Mouse (Mus musculus) forebrain, postnatal 0 days (tissue): ENCODE results near the gene Rtkn2. TPM values are rescaled to one million over a fixed set of nuclear protein-coding genes. Genes with fewer than 3 reads are reported as not detected.

ENCODE experiments used
- ATAC-seq: fragments of 200-750 bp; cut with Nextera tagmentation; 2 replicates; pipeline ENCODE4 v1.8.0; 2017; ENCODE audit warnings: mild to moderate bottlenecking, moderate library complexity
- DNase-seq: peaks from one replicate; pipeline ENCODE4 v3.0.0-alpha.2; 2015
- H3K27ac ChIP-seq: fragments of 300-500 bp; sonication (generic); 2 replicates; pipeline ENCODE4 v1.5.1; 2014; ENCODE audit warnings: low read depth, mild to moderate bottlenecking, antibody characterized with exemption, low read length, moderate library complexity, mixed read lengths
- H3K27me3 ChIP-seq: fragments of 300-500 bp; sonication (generic); 2 replicates; pipeline ENCODE4 v1.6.1; 2014; ENCODE audit warnings: mild to moderate bottlenecking, low read length, mixed read lengths; ENCODE audit not compliant: insufficient read depth
- H3K36me3 ChIP-seq: fragments of 300-500 bp; sonication (generic); 2 replicates; pipeline ENCODE4 v1.6.1; 2014; ENCODE audit warnings: mild to moderate bottlenecking, moderate library complexity; ENCODE audit not compliant: insufficient read depth
- H3K4me1 ChIP-seq: fragments of 300-500 bp; sonication (generic); 2 replicates; pipeline ENCODE4 v1.6.1; 2014; ENCODE audit warnings: antibody characterized with exemption; ENCODE audit not compliant: insufficient read depth
- H3K4me2 ChIP-seq: fragments of 300-500 bp; sonication (generic); 2 replicates; pipeline ENCODE4 v1.6.1; 2014; ENCODE audit warnings: low read depth, mild to moderate bottlenecking, moderate library complexity
- H3K4me3 ChIP-seq: fragments of 300-500 bp; sonication (generic); 2 replicates; pipeline ENCODE4 v1.5.1; 2014; ENCODE audit warnings: low read depth, low read length, mixed read lengths
- H3K9ac ChIP-seq: fragments of 300-500 bp; sonication (generic); 2 replicates; pipeline ENCODE4 v1.6.1; 2014; ENCODE audit warnings: mild to moderate bottlenecking
- H3K9me3 ChIP-seq: fragments of 300-500 bp; sonication (generic); 2 replicates; pipeline ENCODE4 v1.6.1; 2016; ENCODE audit warnings: low read length
- CTCF ChIP-seq: sonication (generic); IDR thresholded peaks from 2 replicates; pipeline ENCODE4 v1.5.1; 2016; ENCODE audit warnings: antibody characterized with exemption, control low read depth, low read depth
- WGBS: fragments of 180-500 bp; shearing (Covaris S2); extraction: QIAGEN DNeasy Blood & Tissue Kit; methylation state at CpG from one replicate; pipeline ENCODE4 v1.1.7; 2014; 5-methylcytosine and 5-hydroxymethylcytosine counted together
- polyA plus RNA-seq: library from polyadenylated mRNA; unstranded; fragments of >200 nt; fragmentation: Nextera tagmentation; extraction: Ambion mirVana; gene quantifications from 2 replicates; pipeline ENCODE4 v1.2.1, GENCODE M21; 2015
- total RNA-seq: library from RNA; depleted of rRNA; stranded (reverse); fragments of >200 nt; gene quantifications from 2 replicates; pipeline ENCODE4 v1.2.3, GENCODE M21; 2014

The Rtkn2 gene
- total and polyA plus RNA-seq, 2 experiments from 2014 or later = 4.2 to 4.9 TPM

DNA sequence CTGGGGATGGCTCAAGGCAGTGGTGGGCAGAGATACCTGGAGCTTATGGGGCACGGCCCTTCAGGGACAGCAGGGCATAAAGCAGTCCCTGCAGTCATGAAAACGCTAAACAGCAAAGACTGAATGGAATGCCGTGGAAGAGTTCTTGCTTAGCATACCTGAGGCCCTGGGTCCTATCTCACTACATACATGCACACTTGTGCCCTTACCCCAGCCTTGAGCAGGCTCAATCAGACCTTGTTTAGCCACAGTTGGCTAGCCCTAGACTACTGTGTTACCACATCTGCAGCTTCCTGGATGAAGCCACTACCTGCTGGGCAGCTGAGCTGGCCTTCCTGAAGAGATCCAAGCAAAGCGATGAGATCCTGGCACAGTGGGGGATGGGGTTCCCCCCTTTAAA, 93.3 kb downstream of the Rtkn2 start:
- no peak for DNase-seq
- no peak overlapping the region for H3K9ac ChIP-seq
- H3K4me3 ChIP-seq = no peak overlapping the region
- H3K4me1 ChIP-seq = no peaks in the 10 kb centered on the region
- TF ChIP-seq CTCF = no peak
- no peak overlapping the region for H3K27ac ChIP-seq
- no peaks in the 10 kb centered on the region for H3K9me3 ChIP-seq
- no peaks in the 10 kb centered on the region; the same call in 1 of the 2 replicates for H3K27me3 ChIP-seq
- ATAC-seq = no peak
- no peak overlapping the region for H3K4me2 ChIP-seq
- 86% methylated on average over 4 of the region's 4 CpGs for WGBS
- H3K36me3 ChIP-seq = no peaks in the 10 kb centered on the region

DNA sequence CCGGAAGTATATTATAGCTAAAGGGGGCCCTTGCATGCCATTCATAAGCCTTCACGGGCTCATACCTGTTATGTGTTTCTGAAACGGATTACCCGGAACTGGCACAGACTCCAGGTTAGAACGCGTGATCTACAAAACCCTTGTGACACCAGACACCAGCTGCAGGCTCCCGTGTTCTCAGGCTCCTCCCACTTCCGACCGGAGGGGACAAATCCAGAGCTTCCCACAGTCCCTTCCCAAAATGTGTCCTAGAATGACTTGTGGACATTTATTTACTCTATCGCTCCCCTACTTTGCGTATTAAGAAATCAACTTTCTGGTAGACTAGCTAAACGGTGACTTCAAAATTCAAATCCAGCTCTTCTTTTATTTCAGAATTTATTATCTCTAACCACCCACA, 94.9 kb downstream of the Rtkn2 start:
- Histone ChIP-seq H3K27ac (no peak overlapping the region), H3K9ac (no peak overlapping the region), H3K4me2 (no peak overlapping the region), H3K36me3 (no peaks in the 10 kb centered on the region), H3K9me3 (no peaks in the 10 kb centered on the region), H3K27me3 (no peaks in the 10 kb centered on the region; the same call in 1 of the 2 replicates), H3K4me1 (no peaks in the 10 kb centered on the region), H3K4me3 (no peak overlapping the region)
- ATAC-seq (no peak), DNase-seq (no peak)
- no peak for TF ChIP-seq CTCF
- 93% methylated on average over 12 of the region's 12 CpGs for WGBS

DNA sequence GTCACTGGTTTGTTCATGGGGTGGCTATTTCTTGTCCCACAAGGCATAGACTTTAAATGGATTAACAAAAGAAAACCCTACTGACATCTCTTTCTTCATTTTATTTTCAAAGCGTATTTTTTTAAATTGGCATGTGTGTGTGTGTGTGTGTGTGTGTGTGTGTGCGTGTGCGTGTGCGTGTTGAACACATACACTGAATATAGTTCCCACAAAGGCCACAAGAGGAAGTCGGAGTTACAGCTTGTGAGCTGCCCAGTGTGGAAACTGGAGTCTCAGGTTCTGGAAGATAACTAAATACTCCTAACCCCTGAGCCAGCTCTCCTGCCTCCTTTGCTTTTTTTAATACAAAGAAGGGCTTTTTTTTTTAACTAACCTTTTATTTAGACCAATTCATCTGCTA, 95.8 kb downstream of the Rtkn2 start:
- H3K27me3 ChIP-seq = no peaks in the 10 kb centered on the region; the same call in 1 of the 2 replicates
- H3K36me3 ChIP-seq = no peaks in the 10 kb centered on the region
- no peaks in the 10 kb centered on the region for H3K9me3 ChIP-seq
- no peak for TF ChIP-seq CTCF
- H3K9ac ChIP-seq = no peak overlapping the region
- no peak overlapping the region for H3K4me3 ChIP-seq
- DNase-seq (no peak), ATAC-seq (no peak)
- no peak overlapping the region for H3K4me2 ChIP-seq
- 89% methylated on average over 5 of the region's 5 CpGs for WGBS
- no peaks in the 10 kb centered on the region for H3K4me1 ChIP-seq
- no peak overlapping the region for H3K27ac ChIP-seq

DNA sequence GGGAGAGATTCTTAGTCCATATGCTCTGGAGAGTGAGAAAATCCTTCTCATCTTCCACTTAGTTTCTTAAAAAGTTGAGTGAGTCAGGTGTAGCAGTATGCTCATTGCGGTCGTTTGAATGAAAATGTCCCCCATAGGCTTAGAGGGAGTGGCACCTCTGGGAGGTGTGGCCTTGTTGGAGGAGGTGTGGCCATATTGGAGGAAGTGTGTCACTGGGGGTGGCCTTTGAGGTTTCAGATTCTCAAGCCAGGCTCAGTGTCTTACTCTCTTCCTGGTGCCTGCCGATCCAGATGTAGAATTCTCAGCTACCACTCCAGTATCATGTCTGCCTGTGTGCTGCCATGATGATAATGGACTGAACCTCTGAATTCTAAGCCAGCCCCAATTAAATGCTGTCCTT, 99.3 kb downstream of the Rtkn2 start:
- Histone ChIP-seq H3K4me1 (no peaks in the 10 kb centered on the region), H3K4me2 (no peak overlapping the region), H3K4me3 (no peak overlapping the region), H3K9ac (no peak overlapping the region), H3K9me3 (no peaks in the 10 kb centered on the region), H3K36me3 (no peaks in the 10 kb centered on the region), H3K27ac (no peak overlapping the region), H3K27me3 (no peaks in the 10 kb centered on the region; the same call in 1 of the 2 replicates)
- 98% methylated on average over 3 of the region's 3 CpGs for WGBS
- no peak for DNase-seq
- TF ChIP-seq CTCF = no peak
- ATAC-seq = no peak

- 85% methylated on average over 10 of the region's 10 CpGs for WGBS
- ATAC-seq = no peak
- no peaks in the 10 kb centered on the region for H3K9me3 ChIP-seq
These were observed 100.7 kb downstream of the Rtkn2 start for GRCm38 (mm10) chr10:68079910-68080670.

DNA sequence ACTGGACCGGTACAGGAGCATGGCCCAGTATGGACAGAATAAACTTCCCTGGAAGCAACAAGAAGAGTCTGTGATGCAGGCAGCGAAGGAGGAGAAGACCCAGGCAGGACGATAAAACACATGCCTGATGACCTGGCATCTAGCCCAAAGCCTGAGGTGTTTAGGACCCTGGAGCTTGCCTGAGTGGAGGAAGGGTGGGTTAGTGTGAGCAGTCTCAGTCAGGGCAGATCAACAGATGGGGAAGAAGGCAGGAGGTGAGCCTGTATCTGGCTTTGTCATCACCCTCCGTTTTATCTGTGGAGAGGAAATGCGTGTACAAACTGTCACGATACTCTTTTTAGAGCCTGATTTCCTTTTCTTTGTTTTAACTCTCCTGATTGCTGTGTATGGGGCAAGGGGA, 102.3 kb downstream of the Rtkn2 start:
- no peak overlapping the region for H3K4me2 ChIP-seq
- no peaks in the 10 kb centered on the region for H3K36me3 ChIP-seq
- no peak for DNase-seq
- no peaks in the 10 kb centered on the region for H3K4me1 ChIP-seq
- H3K27me3 ChIP-seq = no peaks in the 10 kb centered on the region
- no peak for TF ChIP-seq CTCF
- no peak overlapping the region for H3K9ac ChIP-seq
- no peak for ATAC-seq
- H3K4me3 ChIP-seq = no peak overlapping the region
- 72% methylated on average over 6 of the region's 6 CpGs for WGBS
- H3K9me3 ChIP-seq = no peaks in the 10 kb centered on the region
- H3K27ac ChIP-seq = no peak overlapping the region

More at GRCm38 (mm10) chr10:68079910-68080670, 100.7 kb downstream of the Rtkn2 start:
- Histone ChIP-seq H3K36me3 (no peaks in the 10 kb centered on the region), H3K9ac (no peak overlapping the region), H3K4me1 (no peaks in the 10 kb centered on the region), H3K4me3 (no peak overlapping the region), H3K27me3 (no peaks in the 10 kb centered on the region), H3K4me2 (no peak overlapping the region), H3K27ac (no peak overlapping the region)
- no peak for TF ChIP-seq CTCF
- no peak for DNase-seq

DNA sequence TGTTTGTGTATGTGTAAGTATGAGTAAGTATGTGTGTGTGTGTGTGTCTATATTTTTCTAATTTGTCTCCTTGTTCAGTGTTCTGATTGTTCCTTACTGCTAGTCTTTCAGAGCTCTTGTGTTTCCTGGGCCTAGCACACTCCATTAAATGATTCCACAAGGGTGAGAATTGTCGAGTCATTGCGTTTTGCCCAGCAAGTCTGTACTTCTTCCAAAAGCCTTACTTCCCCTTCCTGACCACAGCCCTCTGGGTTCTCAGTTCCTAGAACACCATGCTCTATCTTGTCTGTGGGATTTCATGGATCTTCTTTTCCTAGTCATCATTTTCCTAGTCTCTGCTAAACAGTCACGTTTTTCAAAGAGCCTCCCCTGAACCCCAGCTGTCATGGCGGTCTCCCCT, 106.2 kb downstream of the Rtkn2 start:
- no peaks in the 10 kb centered on the region for H3K9me3 ChIP-seq
- H3K4me3 ChIP-seq = no peak overlapping the region
- DNase-seq = no peak
- no peak for ATAC-seq
- H3K27ac ChIP-seq = no peak overlapping the region
- H3K4me2 ChIP-seq = no peak overlapping the region
- no peaks in the 10 kb centered on the region for H3K27me3 ChIP-seq
- 84% methylated on average over 4 of the region's 4 CpGs for WGBS
- no peaks in the 10 kb centered on the region for H3K36me3 ChIP-seq
- no peak overlapping the region for H3K9ac ChIP-seq
- H3K4me1 ChIP-seq = no peaks in the 10 kb centered on the region
- TF ChIP-seq CTCF = no peak
